Mouse (Mus musculus): ENCODE results near the gene Pdgfa.

Gene Pdgfa

GRCm38 (mm10) chr5:138953986-138954385, 43.2 kb downstream of the Pdgfa start:
- DNase-seq (ENCODE audit: low read depth) = no peak

- DNase-seq (ENCODE audit: low read depth) = no peak
Measured at GRCm38 (mm10) chr5:138952969-138953368, 44.2 kb downstream of the Pdgfa start.

GRCm38 (mm10) chr5:138951305-138951704, 45.9 kb downstream of the Pdgfa start:
- no peak for DNase-seq (ENCODE audit: low read depth)

- no peak for DNase-seq (ENCODE audit: low read depth)
Measured at GRCm38 (mm10) chr5:138949165-138949564, 48.0 kb downstream of the Pdgfa start.

GRCm38 (mm10) chr5:138948031-138948980, 48.9 kb downstream of the Pdgfa start:
- DNase-seq (ENCODE audit: low read depth) = no peak

- DNase-seq (ENCODE audit: low read depth) = no peak
Measured at GRCm38 (mm10) chr5:138947487-138947886, 49.7 kb downstream of the Pdgfa start.

- no peak for DNase-seq (ENCODE audit: low read depth)
Measured at GRCm38 (mm10) chr5:138946931-138947330, 50.2 kb downstream of the Pdgfa start.

- no peak for DNase-seq (ENCODE audit: low read depth)
Measured at GRCm38 (mm10) chr5:138945011-138945410, 52.2 kb downstream of the Pdgfa start.

GRCm38 (mm10) chr5:138944551-138944950, 52.6 kb downstream of the Pdgfa start:
- DNase-seq (ENCODE audit: low read depth) = no peak

- DNase-seq (ENCODE audit: low read depth) = no peak
Measured at GRCm38 (mm10) chr5:138941842-138942241, 55.3 kb downstream of the Pdgfa start.

GRCm38 (mm10) chr5:138940576-138940975, 56.6 kb downstream of the Pdgfa start:
- DNase-seq (ENCODE audit: low read depth) = no peak

GRCm38 (mm10) chr5:138938572-138939163, 58.5 kb downstream of the Pdgfa start:
- DNase-seq (ENCODE audit: low read depth) = no peak

- no peak for DNase-seq (ENCODE audit: low read depth)
Measured at GRCm38 (mm10) chr5:138936399-138937089, 60.6 kb downstream of the Pdgfa start.

- no peak for DNase-seq (ENCODE audit: low read depth)
Measured at GRCm38 (mm10) chr5:138934540-138934939, 62.6 kb downstream of the Pdgfa start.

- DNase-seq (ENCODE audit: low read depth) = no peak
Measured at GRCm38 (mm10) chr5:138932460-138933432, 64.4 kb downstream of the Pdgfa start.

- no peak for DNase-seq (ENCODE audit: low read depth)
Measured at GRCm38 (mm10) chr5:138931836-138932235, 65.3 kb downstream of the Pdgfa start.

- no peak for DNase-seq (ENCODE audit: low read depth)
Measured at GRCm38 (mm10) chr5:138929879-138930507, 67.2 kb downstream of the Pdgfa start.
